Mouse (Mus musculus): ENCODE measurements around the gene Tceanc.
"Not testable (repeated sequence)": the region's sequence is repeated elsewhere in the genome, so short reads cannot be mapped to it uniquely, and the experiment has no call there.

Gene Tceanc

GRCm38 (mm10) chrX:166518345-166518744 lies at the start of gene Tceanc:
Gene Tceanc, minus strand, starts transcription at chrX:166518567.
- DNase-seq (ENCODE audit: low spot score in 2 of 2) = no peak

GRCm38 (mm10) chrX:166565983-166566382 lies 47.6 kb upstream of the Tceanc start:
- no peak for DNase-seq (ENCODE audit: low spot score in 2 of 2)

- DNase-seq (ENCODE audit: low spot score in 2 of 2) = no peak
Observed at GRCm38 (mm10) chrX:166565401-166565800, 47.0 kb upstream of the Tceanc start.

GRCm38 (mm10) chrX:166564900-166565299 lies 46.5 kb upstream of the Tceanc start:
- no peak for DNase-seq (ENCODE audit: low spot score in 2 of 2)

- no peak for DNase-seq (ENCODE audit: low spot score in 2 of 2)
Observed at GRCm38 (mm10) chrX:166559333-166559732, 41.0 kb upstream of the Tceanc start.

- DNase-seq (ENCODE audit: low spot score in 2 of 2) = no peak
Observed at GRCm38 (mm10) chrX:166552355-166552754, 34.0 kb upstream of the Tceanc start.

GRCm38 (mm10) chrX:166546495-166546894 lies 28.1 kb upstream of the Tceanc start:
- no peak for DNase-seq (ENCODE audit: low spot score in 2 of 2)

- no peak for DNase-seq (ENCODE audit: low spot score in 2 of 2)
Observed at GRCm38 (mm10) chrX:166535138-166535537, 16.8 kb upstream of the Tceanc start.

GRCm38 (mm10) chrX:166533432-166533831 lies 15.1 kb upstream of the Tceanc start:
- DNase-seq (ENCODE audit: low spot score in 2 of 2) = no peak

- DNase-seq (ENCODE audit: low spot score in 2 of 2) = no peak
Observed at GRCm38 (mm10) chrX:166531671-166532070, 13.3 kb upstream of the Tceanc start.

- DNase-seq (ENCODE audit: low spot score in 2 of 2) = no peak
Observed at GRCm38 (mm10) chrX:166528126-166528525, 9.8 kb upstream of the Tceanc start.

GRCm38 (mm10) chrX:166525637-166526315 lies 7.4 kb upstream of the Tceanc start:
- DNase-seq (ENCODE audit: low spot score in 2 of 2) = no peak

- DNase-seq (ENCODE audit: low spot score in 2 of 2) = no peak
Observed at GRCm38 (mm10) chrX:166520782-166521181, 2.4 kb upstream of the Tceanc start.

GRCm38 (mm10) chrX:166516631-166517030 lies 1.7 kb downstream of the Tceanc start:
- no peak for DNase-seq (ENCODE audit: low spot score in 2 of 2)

- no peak for DNase-seq (ENCODE audit: low spot score in 2 of 2)
Observed at GRCm38 (mm10) chrX:166515923-166516322, 2.4 kb downstream of the Tceanc start.

- not testable (repeated sequence) for DNase-seq (ENCODE audit: low spot score in 2 of 2)
Observed at GRCm38 (mm10) chrX:166514035-166514434, 4.3 kb downstream of the Tceanc start.

- DNase-seq (ENCODE audit: low spot score in 2 of 2) = no peak
Observed at GRCm38 (mm10) chrX:166512071-166512470, 6.3 kb downstream of the Tceanc start.

- no peak for DNase-seq (ENCODE audit: low spot score in 2 of 2)
Observed at GRCm38 (mm10) chrX:166511107-166511506, 7.3 kb downstream of the Tceanc start.

- DNase-seq (ENCODE audit: low spot score in 2 of 2) = peak; percentile 82 to 88
Observed at GRCm38 (mm10) chrX:166509761-166510738, 8.3 kb downstream of the Tceanc start.

- no peak for DNase-seq (ENCODE audit: low spot score in 2 of 2)
Observed at GRCm38 (mm10) chrX:166504421-166504820, 13.9 kb downstream of the Tceanc start.

- DNase-seq (ENCODE audit: low spot score in 2 of 2) = no peak
Observed at GRCm38 (mm10) chrX:166499496-166500190, 18.7 kb downstream of the Tceanc start.

- DNase-seq (ENCODE audit: low spot score in 2 of 2) = no peak
Observed at GRCm38 (mm10) chrX:166497771-166498170, 20.6 kb downstream of the Tceanc start.

Data from frontal cortex, postnatal 14 days (tissue).